Mouse (Mus musculus) stomach, postnatal 0 days (tissue): Measurements from ENCODE around the gene Bclaf1. TPM values are rescaled to one million over a fixed set of nuclear protein-coding genes. Genes with fewer than 3 reads are reported as not detected.

ENCODE experiments used
- ATAC-seq: fragments of 200-750 bp; cut with Nextera tagmentation; 2 replicates; pipeline ENCODE4 v1.8.0; 2017; ENCODE audit not compliant: low FRiP score, low TSS enrichment
- DNase-seq: peaks from one replicate; pipeline ENCODE4 v3.0.0-alpha.2; 2016; ENCODE audit warnings: low spot score
- H3K27ac ChIP-seq: fragments of 300-500 bp; sonication (generic); replicated peaks from 2 replicates; pipeline ENCODE4 v1.5.1; 2014; ENCODE audit warnings: mild to moderate bottlenecking, control low read depth
- H3K27me3 ChIP-seq: fragments of 300-500 bp; sonication (generic); 2 replicates; pipeline ENCODE4 v1.6.1; 2014; ENCODE audit warnings: low read length; ENCODE audit not compliant: control insufficient read depth, insufficient read depth
- H3K36me3 ChIP-seq: fragments of 300-500 bp; sonication (generic); 2 replicates; pipeline ENCODE4 v1.6.1; 2014; ENCODE audit warnings: low read length, mixed read lengths; ENCODE audit not compliant: control insufficient read depth, insufficient read depth
- H3K4me1 ChIP-seq: fragments of 300-500 bp; sonication (generic); replicated peaks from 2 replicates; pipeline ENCODE4 v1.6.1; 2014; ENCODE audit warnings: antibody characterized with exemption; ENCODE audit not compliant: control insufficient read depth, insufficient read depth
- H3K4me2 ChIP-seq: fragments of 300-500 bp; sonication (generic); replicated peaks from 2 replicates; pipeline ENCODE4 v1.6.1; 2014; ENCODE audit warnings: low read depth, mild to moderate bottlenecking, control low read depth, moderate library complexity
- H3K4me3 ChIP-seq: fragments of 300-500 bp; sonication (generic); 2 replicates; pipeline ENCODE4 v1.5.1; 2014; ENCODE audit warnings: low read depth, low read length, control low read depth
- H3K9ac ChIP-seq: fragments of 300-500 bp; sonication (generic); 2 replicates; pipeline ENCODE4 v1.6.1; 2014; ENCODE audit warnings: mild to moderate bottlenecking, low read length, control low read depth, mixed read lengths
- H3K9me3 ChIP-seq: fragments of 300-500 bp; sonication (generic); 2 replicates; pipeline ENCODE4 v1.6.1; 2016; ENCODE audit warnings: low read length; ENCODE audit not compliant: control insufficient read depth
- CTCF ChIP-seq: IDR thresholded peaks from 2 replicates; pipeline ENCODE4 v1.5.1; 2016; ENCODE audit warnings: antibody characterized with exemption, low read depth, mild to moderate bottlenecking, moderate library complexity
- EP300 ChIP-seq: optimal IDR thresholded peaks from 2 replicates; pipeline ENCODE3; 2016; ENCODE audit warnings: antibody characterized with exemption
- WGBS: fragments of 180-500 bp; shearing (Covaris S2); extraction: QIAGEN DNeasy Blood & Tissue Kit; methylation state at CpG from one replicate; pipeline ENCODE4 v1.1.7; 2014; 5-methylcytosine and 5-hydroxymethylcytosine counted together
- polyA plus RNA-seq: library from polyadenylated mRNA; unstranded; fragments of >200 nt; fragmentation: Nextera tagmentation; extraction: Ambion mirVana; gene quantifications from 2 replicates; pipeline ENCODE4 v1.2.1, GENCODE M21; 2015

Gene Bclaf1
- polyA plus RNA-seq, 1 experiment from 2014 or later = 39.4 TPM

DNA sequence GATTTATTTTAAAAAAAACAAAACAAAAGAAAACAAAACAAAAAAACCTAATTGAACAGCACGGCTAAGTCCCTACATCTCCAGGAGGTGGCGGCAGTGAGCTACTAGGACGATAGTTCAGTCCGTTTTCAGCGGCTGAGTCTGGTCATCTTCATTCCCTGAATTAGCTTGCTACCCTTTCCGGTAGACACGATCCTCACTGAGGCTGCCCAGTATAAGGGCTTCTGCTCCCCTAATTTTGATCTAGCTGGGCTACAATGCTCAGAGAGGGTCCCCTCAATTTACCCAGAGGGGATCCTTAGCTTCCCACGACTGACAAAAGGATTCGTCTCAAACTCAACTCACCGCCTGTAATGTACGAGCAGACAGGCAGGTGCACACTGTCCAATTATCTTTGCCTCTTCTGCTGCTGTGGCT lies 21.8 kb upstream of the Bclaf1 start:
- Histone ChIP-seq H3K27me3 (no peaks in the 10 kb centered on the region), H3K4me1 (no peaks in the 10 kb centered on the region; the same call in 1 of the 2 replicates), H3K9me3 (no peaks in the 10 kb centered on the region), H3K4me2 (peak overlapping the region; percentile 50), H3K4me3 (peak overlapping the region; percentile 17; the same call in 1 of the 2 replicates), H3K36me3 (no peaks in the 10 kb centered on the region), H3K27ac (no peak overlapping the region), H3K9ac (no peak overlapping the region)
- DNase-seq (peak; percentile 84), ATAC-seq (0 out of 2 replicates have a peak, but pooled peaks have one; percentile 41)
- no peak for TF ChIP-seq EP300
- TF ChIP-seq CTCF = peak; percentile 94
- WGBS = 15% methylated on average over 11 of the region's 11 CpGs

DNA sequence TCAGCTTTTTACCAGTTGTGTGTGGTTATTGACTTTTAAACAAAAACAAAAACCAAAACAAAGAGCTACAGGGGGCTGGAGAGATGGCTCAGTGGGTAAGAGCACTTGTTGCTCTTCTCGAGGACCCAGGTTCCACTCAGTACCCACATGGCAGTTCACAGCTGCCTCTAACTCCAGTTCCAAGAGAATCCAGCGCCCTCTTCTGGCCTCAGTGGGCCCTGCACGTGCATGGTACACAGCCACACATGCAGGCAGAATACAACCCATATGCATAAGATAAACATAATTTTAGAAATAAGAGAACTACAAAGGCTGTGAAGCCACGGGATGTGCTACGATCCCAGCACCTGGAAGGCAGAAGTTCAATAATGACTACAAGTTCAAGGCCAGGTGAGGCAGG lies 16.3 kb upstream of the Bclaf1 start:
- TF ChIP-seq CTCF (peak; percentile 45), EP300 (no peak)
- no peaks in the 10 kb centered on the region for H3K4me1 ChIP-seq
- H3K9me3 ChIP-seq = no peaks in the 10 kb centered on the region
- no peak overlapping the region for H3K27ac ChIP-seq
- no peak overlapping the region for H3K9ac ChIP-seq
- no peak overlapping the region for H3K4me2 ChIP-seq
- 71% methylated on average over 5 of the region's 5 CpGs for WGBS
- ATAC-seq = no peak
- no peaks in the 10 kb centered on the region for H3K27me3 ChIP-seq
- H3K36me3 ChIP-seq = no peaks in the 10 kb centered on the region
- DNase-seq = no peak
- no peak overlapping the region for H3K4me3 ChIP-seq

DNA sequence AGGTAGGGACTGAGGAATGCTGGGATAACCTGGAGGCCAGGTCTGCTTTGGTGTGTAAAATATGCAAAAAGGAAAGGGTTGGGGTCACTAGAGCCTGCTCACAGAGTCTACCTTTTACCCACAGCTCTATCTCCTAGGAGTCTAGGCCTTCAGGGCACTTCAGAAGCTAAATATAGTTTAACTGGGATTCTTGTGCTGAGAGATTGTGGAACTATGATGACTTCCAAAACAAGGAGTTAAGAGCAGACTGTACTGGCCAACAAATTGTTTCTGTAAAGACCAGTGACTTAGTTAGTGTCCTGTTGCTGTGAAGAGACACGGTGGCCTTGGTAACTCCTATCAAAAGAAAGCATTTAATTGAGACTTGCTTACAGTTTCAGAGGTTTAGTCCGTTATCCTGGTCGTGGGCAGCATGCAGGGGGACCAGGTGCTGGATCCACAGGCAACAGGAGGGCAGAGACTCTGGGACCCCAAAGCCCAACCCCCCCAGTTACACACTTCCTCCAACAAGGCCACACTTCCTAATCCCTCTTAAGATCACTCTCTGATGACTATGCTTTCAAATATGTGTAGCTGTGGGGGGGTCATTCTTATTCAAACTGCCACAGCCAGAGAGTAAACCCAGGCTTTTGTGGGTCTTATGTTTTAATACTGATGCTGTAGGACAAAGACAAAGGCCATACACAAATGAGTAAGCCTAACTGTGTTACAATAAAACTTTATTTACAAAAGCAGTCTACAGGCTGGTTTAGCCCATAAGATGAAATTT lies 13.9 kb upstream of the Bclaf1 start:
- H3K36me3 ChIP-seq = no peaks in the 10 kb centered on the region
- DNase-seq (no peak), ATAC-seq (no peak)
- no peak overlapping the region for H3K4me3 ChIP-seq
- no peak overlapping the region for H3K9ac ChIP-seq
- H3K27ac ChIP-seq = no peak overlapping the region
- no peaks in the 10 kb centered on the region for H3K27me3 ChIP-seq
- TF ChIP-seq EP300 (no peak), CTCF (no peak)
- H3K4me1 ChIP-seq = no peaks in the 10 kb centered on the region
- no peaks in the 10 kb centered on the region for H3K9me3 ChIP-seq
- 59% methylated on average over 3 of the region's 3 CpGs for WGBS
- no peak overlapping the region for H3K4me2 ChIP-seq

DNA sequence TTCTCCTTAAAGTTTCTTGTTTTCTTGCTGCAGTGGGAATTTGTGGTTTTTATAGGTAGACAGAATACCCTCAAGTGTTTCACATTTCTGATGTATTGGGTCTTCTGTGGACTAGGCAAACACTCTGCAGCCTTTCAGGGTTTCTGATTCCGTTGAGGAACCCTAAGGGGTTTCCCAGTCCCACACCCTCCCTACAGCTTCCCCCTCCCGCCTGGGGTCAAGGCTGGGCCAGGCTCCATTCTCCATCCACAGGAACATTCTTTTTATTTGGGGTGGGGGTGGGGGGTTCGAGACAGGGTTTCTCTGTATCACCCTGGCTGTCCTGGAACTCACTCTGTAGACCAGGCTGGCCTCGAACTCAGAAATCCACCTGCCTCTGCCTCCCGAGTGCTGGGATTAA lies 13.2 kb upstream of the Bclaf1 start:
- no peaks in the 10 kb centered on the region for H3K4me1 ChIP-seq
- ATAC-seq (no peak), DNase-seq (no peak)
- no peak overlapping the region for H3K4me2 ChIP-seq
- no peaks in the 10 kb centered on the region for H3K36me3 ChIP-seq
- no peaks in the 10 kb centered on the region for H3K9me3 ChIP-seq
- no peak overlapping the region for H3K9ac ChIP-seq
- no peaks in the 10 kb centered on the region for H3K27me3 ChIP-seq
- WGBS = 76% methylated on average over 5 of the region's 5 CpGs
- TF ChIP-seq CTCF = no peak
- TF ChIP-seq EP300 = no peak
- no peak overlapping the region for H3K4me3 ChIP-seq
- no peak overlapping the region for H3K27ac ChIP-seq

DNA sequence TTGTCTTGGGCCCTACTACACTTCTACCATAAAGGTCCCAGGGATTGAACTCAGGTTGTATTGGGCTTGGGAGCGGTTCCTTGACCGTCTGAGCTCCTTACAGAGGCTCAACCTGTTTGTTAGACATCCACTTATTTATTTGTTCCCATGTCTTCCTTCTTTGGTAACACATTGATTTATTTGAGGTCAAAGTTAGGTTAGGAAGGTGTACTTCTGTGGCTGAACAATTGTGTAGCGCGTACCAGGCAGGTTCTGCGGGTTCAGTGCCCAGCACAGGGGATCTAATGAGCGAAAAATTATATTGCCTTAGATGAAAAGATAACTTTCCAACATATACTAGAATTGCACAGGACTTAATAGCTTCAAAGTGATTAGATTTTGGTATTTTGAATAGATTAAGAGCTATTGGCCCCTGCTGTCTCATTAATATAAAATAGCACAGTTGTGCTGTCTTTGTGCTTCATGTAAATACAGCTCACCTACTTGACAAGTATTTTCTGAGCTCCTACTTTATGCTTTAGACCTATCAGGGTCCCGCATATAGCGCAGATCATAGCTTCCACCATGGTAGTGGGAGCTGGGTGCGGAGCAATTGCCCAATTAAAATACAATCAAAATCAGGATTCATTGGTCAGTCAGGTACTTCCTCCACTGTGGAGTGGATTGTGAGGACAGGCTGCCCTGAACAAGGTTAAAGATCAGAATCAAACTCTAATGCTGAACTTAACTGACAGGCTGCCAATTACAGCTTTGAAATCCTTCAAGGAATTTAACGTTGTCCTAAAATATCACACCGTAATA lies 1.1 kb upstream of the Bclaf1 start:
- 35% methylated on average over 11 of the region's 11 CpGs for WGBS

More for the DNA sequence above, 1.1 kb upstream of the Bclaf1 start:
- 0 out of 2 replicates have a peak, but pooled peaks cover 3% of the 10 kb centered on the region for H3K4me1 ChIP-seq
- peak overlapping the region; percentile 56 for H3K4me2 ChIP-seq
- peak overlapping the region; percentile 96 for H3K4me3 ChIP-seq
- no peaks in the 10 kb centered on the region for H3K9me3 ChIP-seq
- H3K27ac ChIP-seq = peak overlapping the region; percentile 100
- no peak for DNase-seq
- TF ChIP-seq CTCF = no peak
- no peak for TF ChIP-seq EP300
- H3K27me3 ChIP-seq = no peaks in the 10 kb centered on the region
- H3K9ac ChIP-seq = peak overlapping the region; percentile 87
- ATAC-seq = no peak
- no peaks in the 10 kb centered on the region for H3K36me3 ChIP-seq
